ENCODE assay signal across 18 mouse cellular contexts in genomic region chr7:134711576-134711975, GRCm38 (mm10). TPM values are rescaled to one million over a fixed set of nuclear protein-coding genes. Genes with fewer than 3 reads are reported as not detected.
DNase-seq lines count a peak whose midpoint lies in the region; ATAC-seq and TF ChIP-seq lines count a peak whose summit lies in the region.
"Had no signal": no experiment of that assay in that cellular context is flagged by ENCODE, and none has a peak within 500 bp of the region (broad histone marks: within the 10 kb centered on the region; RNA-seq: fewer than 3 reads in every experiment).

No protein-coding gene starts in this region.

- DNase-seq in kidney, postnatal 0 days (ENCODE audit: low spot score) = no peak
- no peak for DNase-seq in kidney, postnatal 25 days
- DNase-seq in lung, postnatal 0 days (ENCODE audit: low spot score) = no peak
- DNase-seq in lung, postnatal 25 days (ENCODE audit: low spot score) = no peak
- no peak for DNase-seq in stomach, postnatal 0 days (ENCODE audit: low spot score)
- no peak for DNase-seq in spleen, postnatal 10 days (ENCODE audit: low spot score in 2 of 2)
- DNase-seq: adrenal gland, postnatal 36 days; cerebellum, adult 11-12 months; cerebellum, postnatal 25 days; heart, adult 11 months; kidney, adult 9 months; layer of hippocampus, postnatal 36 days; right cerebral cortex, postnatal 4 days; thymus, postnatal 14 days had no signal

- no peaks in the 10 kb centered on the region for H3K9me3 ChIP-seq in kidney, postnatal 0 days (replicated peaks; ENCODE audit: low read length)
- H3K9me3 ChIP-seq in lung, postnatal 0 days (ENCODE audit: low read length) = no peaks in the 10 kb centered on the region
- H3K9me3 ChIP-seq in stomach, postnatal 0 days (ENCODE audit: control insufficient read depth, low read length) = no peaks in the 10 kb centered on the region
- H3K9me3 ChIP-seq: embryonic facial prominence, embryonic 10.5 days; limb, embryonic 15.5 days had no signal

- no peak for ATAC-seq in kidney, postnatal 0 days (replicated peaks; ENCODE audit: low FRiP score, low read depth)
- no peak for ATAC-seq in lung, postnatal 0 days
- 0 out of 2 replicates have a peak, but pooled peaks have one; percentile 29 for ATAC-seq in common myeloid progenitor, adult 5-6 weeks (replicated peaks; ENCODE audit: low read depth, poor library complexity, severe bottlenecking)
- no peak for ATAC-seq in stomach, postnatal 0 days (ENCODE audit: low FRiP score, low TSS enrichment)

- H3K4me3 ChIP-seq in kidney, postnatal 0 days (replicated peaks; ENCODE audit: low read depth, low read length) = no peak overlapping the region
- no peak overlapping the region for H3K4me3 ChIP-seq in lung, postnatal 0 days (ENCODE audit: low read depth, low read length)
- no peak overlapping the region for H3K4me3 ChIP-seq in stomach, postnatal 0 days (ENCODE audit: low read depth, low read length)
- H3K4me3 ChIP-seq: embryonic facial prominence, embryonic 10.5 days; limb, embryonic 15.5 days had no signal

- no peaks in the 10 kb centered on the region for H3K27me3 ChIP-seq in kidney, postnatal 0 days (ENCODE audit: insufficient read depth, low read length)
- no peaks in the 10 kb centered on the region for H3K27me3 ChIP-seq in lung, postnatal 0 days (replicated peaks; ENCODE audit: insufficient read depth, low read length)
- H3K27me3 ChIP-seq in stomach, postnatal 0 days (ENCODE audit: control insufficient read depth, insufficient read depth, low read length) = no peaks in the 10 kb centered on the region
- H3K27me3 ChIP-seq: limb, embryonic 15.5 days had no signal

- no peak overlapping the region for H3K4me2 ChIP-seq in kidney, postnatal 0 days (ENCODE audit: low read length)
- H3K4me2 ChIP-seq in lung, postnatal 0 days (replicated peaks; ENCODE audit: low read depth, low read length) = no peak overlapping the region
- no peak overlapping the region for H3K4me2 ChIP-seq in stomach, postnatal 0 days (replicated peaks; ENCODE audit: low read depth)
- H3K4me2 ChIP-seq: limb, embryonic 15.5 days had no signal

- H3K27ac ChIP-seq in kidney, postnatal 0 days = no peak overlapping the region
- H3K27ac ChIP-seq in lung, postnatal 0 days (ENCODE audit: low read length) = no peak overlapping the region
- no peak overlapping the region for H3K27ac ChIP-seq in stomach, postnatal 0 days (replicated peaks)
- H3K27ac ChIP-seq: embryonic facial prominence, embryonic 10.5 days; limb, embryonic 15.5 days had no signal

- H3K4me1 ChIP-seq in kidney, postnatal 0 days (replicated peaks; ENCODE audit: insufficient read depth, low read length) = 0 out of 2 replicates have a peak, but pooled peaks cover 7% of the 10 kb centered on the region
- no peaks in the 10 kb centered on the region; the same call in 1 of the 2 replicates for H3K4me1 ChIP-seq in lung, postnatal 0 days (ENCODE audit: insufficient read depth, low read depth, low read length)
- H3K4me1 ChIP-seq in stomach, postnatal 0 days (replicated peaks; ENCODE audit: control insufficient read depth, insufficient read depth) = no peaks in the 10 kb centered on the region

- TF ChIP-seq EP300 in lung, postnatal 0 days (IDR thresholded peaks at IDR 0.05) = no peak
- no peak for TF ChIP-seq EP300 in stomach, postnatal 0 days (optimal IDR thresholded peaks at IDR 0.05)

- H3K9ac ChIP-seq in kidney, postnatal 0 days (ENCODE audit: low read depth, low read length) = no peak overlapping the region
- no peak overlapping the region for H3K9ac ChIP-seq in lung, postnatal 0 days (replicated peaks; ENCODE audit: low read depth)
- H3K9ac ChIP-seq in stomach, postnatal 0 days (ENCODE audit: low read length) = no peak overlapping the region
- H3K9ac ChIP-seq: limb, embryonic 15.5 days had no signal

- H3K36me3 ChIP-seq in kidney, postnatal 0 days (ENCODE audit: insufficient read depth, low read length) = no peaks in the 10 kb centered on the region
- H3K36me3 ChIP-seq in lung, postnatal 0 days (ENCODE audit: insufficient read depth, low read length) = no peaks in the 10 kb centered on the region
- no peaks in the 10 kb centered on the region for H3K36me3 ChIP-seq in stomach, postnatal 0 days (ENCODE audit: control insufficient read depth, insufficient read depth, low read length)
- H3K36me3 ChIP-seq: G1E; limb, embryonic 15.5 days had no signal

- 92% methylated on average over 1 of the region's 1 CpGs for WGBS in kidney, postnatal 0 days
- 88% methylated on average over 1 of the region's 1 CpGs for WGBS in lung, postnatal 0 days
- 90% methylated on average over 1 of the region's 1 CpGs for WGBS in stomach, postnatal 0 days

- peak; percentile 60 for TF ChIP-seq CTCF in kidney, postnatal 0 days (IDR thresholded peaks at IDR 0.05; ENCODE audit: low read depth)
- peak; percentile 56 for TF ChIP-seq CTCF in lung, postnatal 0 days (IDR thresholded peaks at IDR 0.05)
- peak; percentile 56 for TF ChIP-seq CTCF in stomach, postnatal 0 days (IDR thresholded peaks at IDR 0.05; ENCODE audit: low read depth)

RNA-seq across cellular contexts. Expression of gene Dock1, which starts 41.1 kb away (rescaled TPM):
- polyA plus RNA-seq in kidney, postnatal 0 days (2015; fragmentation: Nextera tagmentation; extraction: Ambion mirVana) = 23.9 and 27.6 TPM in 2 replicates
- 14.0 and 17.8 TPM in 2 replicates for polyA plus RNA-seq in lung, postnatal 0 days (2015; fragmentation: Nextera tagmentation; extraction: Ambion mirVana)
- total RNA-seq in common myeloid progenitor, adult 5-6 weeks (2017) = 8.6 and 9.2 TPM in 2 replicates
- 8.5 TPM in 2 replicates for polyA plus RNA-seq in stomach, postnatal 0 days (2015; fragmentation: Nextera tagmentation; extraction: Ambion mirVana)
- total RNA-seq: G1E had no signal
- polyA plus RNA-seq: G1E had no signal
